Mouse (Mus musculus) midbrain, postnatal 0 days (tissue): ENCODE data around the gene Rab17. TPM values are rescaled to one million over a fixed set of nuclear protein-coding genes. Genes with fewer than 3 reads are reported as not detected.

ENCODE experiments used
- ATAC-seq: fragments of 200-750 bp; cut with Nextera tagmentation; 2 replicates; pipeline ENCODE4 v1.8.0; 2017; ENCODE audit warnings: moderate number of reproducible peaks, mild to moderate bottlenecking, moderate TSS enrichment, moderate library complexity; ENCODE audit not compliant: low FRiP score
- DNase-seq: peaks from one replicate; pipeline ENCODE4 v3.0.0-alpha.2; 2015; ENCODE audit warnings: low spot score
- H3K27ac ChIP-seq: fragments of 300-500 bp; sonication (generic); 2 replicates; pipeline ENCODE4 v1.5.1; 2014; ENCODE audit warnings: low read depth, mild to moderate bottlenecking, low read length, mixed read lengths
- H3K27me3 ChIP-seq: fragments of 300-500 bp; sonication (generic); 2 replicates; pipeline ENCODE4 v1.6.1; 2014; ENCODE audit warnings: low read length, control low read depth, mixed read lengths; ENCODE audit not compliant: insufficient read depth
- H3K36me3 ChIP-seq: fragments of 300-500 bp; sonication (generic); 2 replicates; pipeline ENCODE4 v1.6.1; 2014; ENCODE audit warnings: low read length, control low read depth, mixed read lengths; ENCODE audit not compliant: insufficient read depth
- H3K4me1 ChIP-seq: fragments of 300-500 bp; sonication (generic); 2 replicates; pipeline ENCODE4 v1.6.1; 2014; ENCODE audit warnings: mild to moderate bottlenecking, control low read depth, antibody characterized with exemption, low read length, mixed read lengths; ENCODE audit not compliant: insufficient read depth
- H3K4me2 ChIP-seq: fragments of 300-500 bp; sonication (generic); 2 replicates; pipeline ENCODE4 v1.6.1; 2014; ENCODE audit warnings: low read depth, mild to moderate bottlenecking, low read length, mixed read lengths; ENCODE audit not compliant: poor library complexity, severe bottlenecking
- H3K4me3 ChIP-seq: fragments of 300-500 bp; sonication (generic); 2 replicates; pipeline ENCODE4 v1.5.1; 2014; ENCODE audit warnings: low read depth, mild to moderate bottlenecking, low read length, moderate library complexity
- H3K9ac ChIP-seq: fragments of 300-500 bp; sonication (generic); replicated peaks from 2 replicates; pipeline ENCODE4 v1.6.1; 2014; ENCODE audit warnings: mild to moderate bottlenecking, low read length, moderate library complexity, mixed read lengths; ENCODE audit not compliant: poor library complexity, severe bottlenecking
- H3K9me3 ChIP-seq: fragments of 300-500 bp; sonication (generic); 2 replicates; pipeline ENCODE4 v1.6.1; 2016; ENCODE audit warnings: low read length, control low read depth
- CTCF ChIP-seq: IDR thresholded peaks from 2 replicates; pipeline ENCODE4 v1.5.1; 2016; ENCODE audit warnings: antibody characterized with exemption, mild to moderate bottlenecking
- WGBS: fragments of 180-500 bp; shearing (Covaris S2); extraction: QIAGEN DNeasy Blood & Tissue Kit; methylation state at CpG from one replicate; pipeline ENCODE4 v1.1.7; 2014; 5-methylcytosine and 5-hydroxymethylcytosine counted together
- polyA plus RNA-seq: library from polyadenylated mRNA; unstranded; fragments of >200 nt; fragmentation: Nextera tagmentation; extraction: Ambion mirVana; gene quantifications from 2 replicates; pipeline ENCODE4 v1.2.1, GENCODE M21; 2015
- total RNA-seq: library from RNA; depleted of rRNA; stranded (reverse); fragments of >200 nt; gene quantifications from 2 replicates; pipeline ENCODE4 v1.2.3, GENCODE M21; 2014

The Rab17 gene
- total and polyA plus RNA-seq, 2 experiments from 2014 or later, result 0.26 TPM; not detected in 1

GRCm38 (mm10) chr1:90998891-90999611, 29.6 kb upstream of the Rab17 start:
- H3K36me3 ChIP-seq, result no peaks in the 10 kb centered on the region
- peak overlapping the region; percentile 87 for H3K9ac ChIP-seq
- no peak for TF ChIP-seq CTCF
- no peaks in the 10 kb centered on the region for H3K9me3 ChIP-seq
- peak overlapping the region; percentile 86 for H3K4me2 ChIP-seq
- DNase-seq (peak; percentile 49), ATAC-seq (peak; percentile 79)
- H3K27me3 ChIP-seq, result no peaks in the 10 kb centered on the region
- 2% methylated on average over 41 of the region's 41 CpGs for WGBS
- H3K27ac ChIP-seq, result peak overlapping the region; percentile 69
- H3K4me1 ChIP-seq, result peaks cover 12% of the 10 kb centered on the region; the same call in 1 of the 2 replicates
- H3K4me3 ChIP-seq, result peak overlapping the region; percentile 87

GRCm38 (mm10) chr1:90998268-90998890, 28.9 kb upstream of the Rab17 start, which contains the start of gene Lrrfip1:
Gene Lrrfip1 (plus strand): TSS chr1:90998737.
- no peaks in the 10 kb centered on the region for H3K36me3 ChIP-seq

GRCm38 (mm10) chr1:90997641-90998040, 28.2 kb upstream of the Rab17 start:
- no peak for TF ChIP-seq CTCF
- peak overlapping the region; percentile 87; the same call in 1 of the 2 replicates for H3K4me3 ChIP-seq
- ATAC-seq (no peak), DNase-seq (no peak)
- 92% methylated on average over 5 of the region's 5 CpGs for WGBS
- no peak overlapping the region for H3K27ac ChIP-seq
- peaks cover 12% of the 10 kb centered on the region; the same call in 1 of the 2 replicates for H3K4me1 ChIP-seq
- no peaks in the 10 kb centered on the region for H3K9me3 ChIP-seq
- H3K4me2 ChIP-seq, result peak overlapping the region; percentile 86
- no peaks in the 10 kb centered on the region for H3K27me3 ChIP-seq
- H3K9ac ChIP-seq, result peak overlapping the region; percentile 87; the same call in 1 of the 2 replicates
- H3K36me3 ChIP-seq, result no peaks in the 10 kb centered on the region

More at GRCm38 (mm10) chr1:90998268-90998890, 28.9 kb upstream of the Rab17 start, which contains the start of gene Lrrfip1:
- Histone ChIP-seq H3K9ac (peak within 1 kb of the TSS; percentile 87), H3K27ac (peak within 1 kb of the TSS; percentile 69), H3K4me3 (peak within 1 kb of the TSS; percentile 87), H3K27me3 (no peaks in the 10 kb centered on the region), H3K4me1 (peaks cover 12% of the 10 kb centered on the region; the same call in 1 of the 2 replicates), H3K9me3 (no peaks in the 10 kb centered on the region), H3K4me2 (peak within 1 kb of the TSS; percentile 86)
- 2% methylated on average over 59 of the region's 59 CpGs for WGBS
- TF ChIP-seq CTCF, result no peak
- DNase-seq, result peak; percentile 63
- ATAC-seq, result peak; percentile 87

GRCm38 (mm10) chr1:90997136-90997535, 27.7 kb upstream of the Rab17 start:
- Histone ChIP-seq H3K4me2 (no peak overlapping the region), H3K4me3 (no peak overlapping the region), H3K27ac (no peak overlapping the region), H3K9ac (no peak overlapping the region), H3K27me3 (no peaks in the 10 kb centered on the region), H3K36me3 (no peaks in the 10 kb centered on the region), H3K9me3 (no peaks in the 10 kb centered on the region), H3K4me1 (peaks cover 10% of the 10 kb centered on the region; the same call in 1 of the 2 replicates)
- DNase-seq, result no peak
- ATAC-seq, result no peak
- 80% methylated on average over 4 of the region's 4 CpGs for WGBS
- no peak for TF ChIP-seq CTCF

GRCm38 (mm10) chr1:90995916-90996315, 26.5 kb upstream of the Rab17 start:
- Histone ChIP-seq H3K9ac (no peak overlapping the region), H3K27ac (no peak overlapping the region), H3K36me3 (no peaks in the 10 kb centered on the region), H3K4me2 (no peak overlapping the region), H3K27me3 (no peaks in the 10 kb centered on the region), H3K4me3 (no peak overlapping the region), H3K9me3 (no peaks in the 10 kb centered on the region), H3K4me1 (0 out of 2 replicates have a peak, but pooled peaks cover 5% of the 10 kb centered on the region)
- no peak for TF ChIP-seq CTCF
- DNase-seq, result no peak
- 96% methylated on average over 1 of the region's 1 CpGs for WGBS
- ATAC-seq, result no peak

- H3K4me3 ChIP-seq, result no peak overlapping the region
- H3K27me3 ChIP-seq, result no peaks in the 10 kb centered on the region
- H3K4me1 ChIP-seq, result no peaks in the 10 kb centered on the region
- no peak overlapping the region for H3K27ac ChIP-seq
- DNase-seq (no peak), ATAC-seq (no peak)
- no peaks in the 10 kb centered on the region for H3K36me3 ChIP-seq
- H3K9ac ChIP-seq, result no peak overlapping the region
- 78% methylated on average over 3 of the region's 3 CpGs for WGBS
- H3K9me3 ChIP-seq, result no peaks in the 10 kb centered on the region
- H3K4me2 ChIP-seq, result no peak overlapping the region
- TF ChIP-seq CTCF, result no peak
Observed at GRCm38 (mm10) chr1:90981346-90981745, 11.9 kb upstream of the Rab17 start.
